Comparison of ENCODE assay signal across 16 mouse cellular contexts in genomic region chr1:92264941-92265340, GRCm38 (mm10).
A peak's percentile ranks its signal among the peaks of the same experiment; 100 is the strongest.
DNase-seq lines count a peak whose midpoint lies in the region; ATAC-seq lines count a peak whose summit lies in the region.
"Had no signal": no experiment of that assay in that cellular context is flagged by ENCODE, and none has a peak within 500 bp of the region (broad histone marks: within the 10 kb centered on the region; RNA-seq: fewer than 3 reads in every experiment).

No protein-coding gene starts in this region.

- no peak overlapping the region for H3K9ac ChIP-seq in liver, embryonic 12.5 days
- H3K9ac ChIP-seq: embryonic facial prominence, embryonic 12.5 days; liver, embryonic 15.5 days; neural tube, embryonic 15.5 days had no signal

- H3K4me3 ChIP-seq in liver, embryonic 12.5 days: no peak overlapping the region
- H3K4me3 ChIP-seq: embryonic facial prominence, embryonic 12.5 days; forebrain, embryonic 10.5 days; limb, embryonic 10.5 days; liver, embryonic 15.5 days; neural tube, embryonic 15.5 days had no signal

- no peak for ATAC-seq in liver, embryonic 12.5 days

- H3K27ac ChIP-seq in liver, embryonic 12.5 days: no peak overlapping the region
- H3K27ac ChIP-seq: embryonic facial prominence, embryonic 12.5 days; forebrain, embryonic 10.5 days; limb, embryonic 10.5 days; liver, embryonic 15.5 days; macrophage; neural tube, embryonic 15.5 days had no signal

- H3K9me3 ChIP-seq in liver, embryonic 12.5 days (replicated peaks): no peaks in the 10 kb centered on the region
- H3K9me3 ChIP-seq: embryonic facial prominence, embryonic 12.5 days; forebrain, embryonic 10.5 days; limb, embryonic 10.5 days; liver, embryonic 15.5 days; neural tube, embryonic 15.5 days had no signal

- H3K4me1 ChIP-seq in liver, embryonic 12.5 days: no peaks in the 10 kb centered on the region
- H3K4me1 ChIP-seq: embryonic facial prominence, embryonic 12.5 days; liver, embryonic 15.5 days had no signal

- no peaks in the 10 kb centered on the region for H3K36me3 ChIP-seq in liver, embryonic 12.5 days
- H3K36me3 ChIP-seq: embryonic facial prominence, embryonic 12.5 days; forebrain, embryonic 10.5 days; limb, embryonic 10.5 days; liver, embryonic 15.5 days; neural tube, embryonic 15.5 days had no signal

- no peak overlapping the region for H3K4me2 ChIP-seq in liver, embryonic 12.5 days
- H3K4me2 ChIP-seq: embryonic facial prominence, embryonic 12.5 days; liver, embryonic 15.5 days; neural tube, embryonic 15.5 days had no signal

- 65% methylated on average over 4 of the region's 4 CpGs for WGBS in liver, embryonic 12.5 days (ENCODE audit: insufficient replicate concordance)

- peak; percentile 73 for DNase-seq in left cerebral cortex, postnatal 4 days
- no peak for DNase-seq in left cerebral cortex, postnatal 25 days (ENCODE audit: low spot score in 2 of 2)
- peak; percentile 91 for DNase-seq in cerebellum, adult 11-12 months
- DNase-seq in cerebellum, postnatal 14 days: peak; percentile 78 to 80
- peak; percentile 63 for DNase-seq in skeletal muscle tissue, adult 2 months (ENCODE audit: low read depth, low spot score)
- no peak for DNase-seq in layer of hippocampus, postnatal 14 days (ENCODE audit: low spot score in 2 of 2)
- DNase-seq: adrenal gland, adult 2 months; kidney, adult 11 months; right cerebral cortex, postnatal 25 days had no signal

- intact Hi-C loops in left cerebral cortex, postnatal 4 days (cut with DNase I): no loop called here
- intact Hi-C loops in left cerebral cortex, postnatal 25 days (cut with DNase I): no loop called here

- peaks cover 10% of the 10 kb centered on the region; the same call in 1 of the 2 replicates for H3K27me3 ChIP-seq in liver, embryonic 12.5 days (replicated peaks)
- H3K27me3 ChIP-seq: embryonic facial prominence, embryonic 12.5 days; liver, embryonic 15.5 days; neural tube, embryonic 15.5 days had no signal

Comparison
In these comparisons a context has a peak if more than half of its experiments do, and no peak if none do; other contexts are left out.
1. DNase-seq: peak in left cerebral cortex, postnatal 4 days (single experiment), cerebellum, adult 11-12 months (single experiment), cerebellum, postnatal 14 days (2 of 2) and skeletal muscle tissue, adult 2 months (single experiment); none in left cerebral cortex, postnatal 25 days (0 of 2) and layer of hippocampus, postnatal 14 days (0 of 2).